Mouse (Mus musculus): ENCODE measurements around the gene Nckap5l.

- TF ChIP-seq CTCF (conservative IDR thresholded peaks at IDR 0.05; ENCODE audit: insufficient read depth, insufficient read length, low read depth, low read length) (no peak), POLR2A (IDR thresholded peaks at IDR 0.05; ENCODE audit: low read depth, low read length) (no peak)
These were observed 40.8 kb upstream of the Nckap5l start for GRCm38 (mm10) chr15:99498356-99498755.
